Mouse (Mus musculus): ENCODE data around the gene Lmntd2. TPM values are rescaled to one million over a fixed set of nuclear protein-coding genes. Genes with fewer than 3 reads are reported as not detected.

Gene Lmntd2
- polyA plus RNA-seq, 1 experiment from 2014 or later = 0.75 TPM

DNA sequence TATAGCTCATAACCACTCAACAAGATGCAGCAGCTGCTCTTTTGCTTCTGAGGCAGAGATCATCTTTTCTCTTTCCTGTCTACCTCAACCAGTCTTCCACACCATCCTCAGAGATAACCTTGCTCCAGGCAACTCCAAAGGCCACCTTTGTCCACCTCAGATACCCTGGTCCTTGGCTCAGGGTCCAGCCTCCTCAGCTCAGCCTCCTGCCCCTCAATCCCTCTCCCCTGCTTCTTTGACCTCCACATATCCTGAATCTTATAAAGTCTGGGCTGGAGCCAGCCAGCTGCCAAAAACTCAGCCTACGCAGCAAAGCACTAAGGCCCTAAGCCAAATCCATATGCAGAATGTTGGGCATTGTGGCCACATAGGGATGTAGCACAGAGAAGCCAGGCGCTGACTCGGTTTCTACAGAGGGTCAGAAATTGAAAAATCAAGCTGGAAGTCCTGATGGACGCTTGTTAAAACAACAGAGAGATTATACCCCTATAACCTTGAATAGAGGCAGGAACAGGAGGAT lies 8.9 kb upstream of the Lmntd2 start:
- Histone ChIP-seq H3K9ac (replicated peaks) (no peak overlapping the region), H3K9me3 (no peaks in the 10 kb centered on the region), H3K36me3 (no peaks in the 10 kb centered on the region; the same call in 1 of the 2 replicates), H3K27me3 (no peaks in the 10 kb centered on the region), H3K4me1 (peaks cover 19% of the 10 kb centered on the region), H3K27ac (replicated peaks) (no peak overlapping the region), H3K4me3 (no peak overlapping the region), H3K4me2 (replicated peaks) (peak overlapping the region; percentile 51)
- 95% methylated on average over 4 of the region's 4 CpGs for WGBS
- ATAC-seq (replicated peaks) = no peak

- H3K4me1 ChIP-seq = peaks cover 18% of the 10 kb centered on the region
- H3K27ac ChIP-seq (replicated peaks) = peak overlapping the region; percentile 36; the same call in 1 of the 2 replicates
- H3K36me3 ChIP-seq = no peaks in the 10 kb centered on the region; the same call in 1 of the 2 replicates
- 7% methylated on average over 8 of the region's 8 CpGs for WGBS
- H3K9me3 ChIP-seq = no peaks in the 10 kb centered on the region
- H3K4me2 ChIP-seq (replicated peaks) = peak overlapping the region; percentile 51
- ATAC-seq (replicated peaks) = no peak; the same call in 1 of the 2 replicates
- H3K9ac ChIP-seq (replicated peaks) = peak overlapping the region; percentile 37
- no peaks in the 10 kb centered on the region for H3K27me3 ChIP-seq
- H3K4me3 ChIP-seq = peak overlapping the region; percentile 41
Observed at GRCm38 (mm10) chr7:141222126-141222467, 8.2 kb upstream of the Lmntd2 start.

- no peaks in the 10 kb centered on the region for H3K27me3 ChIP-seq
- peak overlapping the region; percentile 41 for H3K4me3 ChIP-seq
- peak; percentile 97 for ATAC-seq (replicated peaks)
- 2% methylated on average over 44 of the region's 44 CpGs for WGBS
- peak overlapping the region; percentile 41 for H3K9ac ChIP-seq (replicated peaks)
- H3K4me1 ChIP-seq = peaks cover 24% of the 10 kb centered on the region
- peak overlapping the region; percentile 51 for H3K4me2 ChIP-seq (replicated peaks)
- no peaks in the 10 kb centered on the region; the same call in 1 of the 2 replicates for H3K36me3 ChIP-seq
- peak overlapping the region; percentile 44 for H3K27ac ChIP-seq (replicated peaks)
- no peaks in the 10 kb centered on the region for H3K9me3 ChIP-seq
Observed at GRCm38 (mm10) chr7:141221249-141222125, 7.6 kb upstream of the Lmntd2 start.

DNA sequence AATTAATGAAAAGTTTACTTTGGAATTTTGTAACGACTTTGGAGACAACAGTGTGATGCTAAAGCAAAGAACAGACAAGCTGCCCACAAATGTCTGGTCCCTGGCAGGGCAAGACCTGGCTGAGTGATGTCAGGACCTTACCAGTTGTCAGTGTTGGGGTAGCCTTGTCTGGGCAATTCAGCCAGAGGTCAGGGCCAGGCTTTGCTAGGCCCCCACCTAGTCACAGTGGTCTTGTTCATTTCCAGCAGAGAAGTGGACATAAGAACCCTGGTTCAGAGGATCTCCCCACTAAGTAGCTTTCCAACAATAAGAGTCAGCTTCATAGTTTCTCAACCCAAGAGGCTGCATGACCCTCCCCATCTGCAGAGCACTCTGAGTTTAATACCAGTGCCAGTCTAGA lies 6.5 kb upstream of the Lmntd2 start:
- Histone ChIP-seq H3K4me1 (peaks cover 30% of the 10 kb centered on the region), H3K27ac (replicated peaks) (no peak overlapping the region), H3K27me3 (no peaks in the 10 kb centered on the region), H3K4me3 (no peak overlapping the region), H3K36me3 (no peaks in the 10 kb centered on the region; the same call in 1 of the 2 replicates), H3K9me3 (no peaks in the 10 kb centered on the region), H3K4me2 (replicated peaks) (no peak overlapping the region), H3K9ac (replicated peaks) (no peak overlapping the region)
- WGBS = 77% methylated on average over 1 of the region's 1 CpGs
- ATAC-seq (replicated peaks) = no peak

DNA sequence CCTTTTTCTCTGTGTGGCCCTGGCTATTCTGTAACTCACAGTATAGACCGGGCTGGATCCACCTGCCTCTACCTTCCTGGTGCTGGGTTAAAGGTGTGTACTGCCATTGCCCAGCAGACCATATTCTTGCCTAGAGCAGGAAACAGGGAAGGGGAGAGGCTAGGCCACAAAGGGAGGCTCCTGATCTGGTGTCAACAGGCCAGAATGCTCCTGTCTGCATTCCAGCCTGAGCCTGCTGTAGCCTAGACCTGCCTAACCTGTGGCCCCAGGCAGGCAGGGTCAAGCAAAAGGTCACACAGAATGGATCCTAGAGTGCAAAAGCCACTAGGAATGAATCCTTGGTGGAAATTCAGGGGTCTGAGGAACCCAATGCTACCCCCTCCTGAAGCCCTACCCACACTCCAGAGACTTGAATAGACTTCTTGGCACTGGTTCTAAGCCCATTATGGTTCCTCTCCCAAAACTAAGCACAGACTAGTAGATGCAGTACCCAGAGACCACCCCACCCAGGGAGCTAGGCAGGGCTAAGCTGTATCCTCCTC lies 5.7 kb upstream of the Lmntd2 start:
- Histone ChIP-seq H3K4me2 (replicated peaks) (no peak overlapping the region), H3K27me3 (no peaks in the 10 kb centered on the region), H3K27ac (replicated peaks) (no peak overlapping the region), H3K9me3 (no peaks in the 10 kb centered on the region), H3K36me3 (no peaks in the 10 kb centered on the region; the same call in 1 of the 2 replicates), H3K4me1 (peaks cover 37% of the 10 kb centered on the region), H3K4me3 (no peak overlapping the region), H3K9ac (replicated peaks) (no peak overlapping the region)
- 100% methylated on average over 1 of the region's 1 CpGs for WGBS
- no peak for ATAC-seq (replicated peaks)

DNA sequence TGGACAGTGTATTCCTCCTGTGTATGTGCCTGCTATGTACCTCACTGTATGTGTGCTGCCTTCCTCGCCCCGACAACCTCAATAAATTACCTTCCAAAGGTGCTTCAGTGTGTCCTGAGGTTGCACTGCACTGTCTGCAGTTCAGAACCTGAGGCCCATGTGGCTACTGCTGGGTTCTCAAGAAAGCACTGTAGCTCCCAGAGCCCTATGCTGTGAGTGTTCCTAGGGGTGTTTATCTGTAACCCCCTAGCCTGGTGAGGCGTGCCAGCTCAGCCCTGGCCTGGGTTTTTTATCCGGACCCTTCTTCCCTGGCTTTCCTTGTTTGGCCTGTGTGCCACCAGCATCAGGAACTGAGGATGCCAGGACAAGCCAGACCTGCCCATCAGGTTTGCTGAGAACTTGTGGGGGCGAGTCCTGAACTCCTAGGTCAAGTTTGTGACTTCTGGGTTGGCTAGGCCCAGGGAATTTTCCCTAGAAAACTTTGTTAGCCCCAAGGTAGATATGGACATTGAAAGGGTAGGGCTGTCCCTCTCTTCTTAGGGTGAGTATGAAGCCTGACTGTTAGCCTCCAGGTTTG lies 4.8 kb upstream of the Lmntd2 start:
- peaks cover 37% of the 10 kb centered on the region for H3K4me1 ChIP-seq
- no peaks in the 10 kb centered on the region; the same call in 1 of the 2 replicates for H3K36me3 ChIP-seq
- no peak for ATAC-seq (replicated peaks)
- no peaks in the 10 kb centered on the region for H3K27me3 ChIP-seq
- 90% methylated on average over 5 of the region's 5 CpGs for WGBS
- H3K27ac ChIP-seq (replicated peaks) = no peak overlapping the region
- H3K4me3 ChIP-seq = no peak overlapping the region
- no peak overlapping the region for H3K4me2 ChIP-seq (replicated peaks)
- H3K9me3 ChIP-seq = no peaks in the 10 kb centered on the region
- no peak overlapping the region for H3K9ac ChIP-seq (replicated peaks)

GRCm38 (mm10) chr7:141218141-141218540 lies 4.3 kb upstream of the Lmntd2 start:
- H3K4me1 ChIP-seq = peaks cover 37% of the 10 kb centered on the region
- no peak for ATAC-seq (replicated peaks)
- 81% methylated on average over 3 of the region's 3 CpGs for WGBS

DNA sequence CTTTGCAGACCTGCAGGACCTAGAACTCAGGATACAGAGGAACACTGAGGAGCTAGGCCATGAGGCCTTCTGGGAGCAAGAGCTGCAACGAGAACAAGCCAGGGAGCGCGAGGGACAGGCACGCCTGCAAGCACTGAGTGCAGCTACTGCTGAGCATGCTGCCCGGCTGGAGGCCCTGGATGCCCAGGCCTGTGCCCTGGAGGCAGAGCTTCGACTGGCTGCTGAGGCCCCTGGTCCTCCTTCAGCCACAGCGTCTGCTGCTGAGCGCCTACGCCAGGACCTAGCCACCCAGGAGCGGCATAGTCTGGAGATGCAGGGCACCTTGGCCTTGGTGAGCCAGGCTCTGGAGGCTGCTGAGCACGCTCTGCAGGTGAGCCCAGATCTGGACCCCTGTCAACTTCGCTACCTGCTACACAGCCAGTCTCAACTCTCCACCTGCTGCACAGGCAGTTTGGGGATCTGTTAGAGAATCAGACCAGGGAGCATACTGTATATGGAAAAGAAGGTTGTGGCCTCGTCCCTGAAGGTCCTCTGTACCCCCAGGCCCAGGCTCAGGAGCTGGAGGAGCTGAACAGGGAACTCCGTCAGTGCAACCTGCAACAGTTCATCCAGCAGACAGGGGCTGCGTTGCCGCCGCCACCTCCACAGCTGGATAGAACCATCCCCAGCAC lies 3.6 kb upstream of the Lmntd2 start:
- no peaks in the 10 kb centered on the region; the same call in 1 of the 2 replicates for H3K36me3 ChIP-seq
- peaks cover 35% of the 10 kb centered on the region for H3K4me1 ChIP-seq
- H3K27ac ChIP-seq (replicated peaks) = no peak overlapping the region
- H3K4me3 ChIP-seq = no peak overlapping the region
- WGBS = 93% methylated on average over 17 of the region's 17 CpGs
- no peak overlapping the region for H3K4me2 ChIP-seq (replicated peaks)
- no peak for ATAC-seq (replicated peaks)
- no peaks in the 10 kb centered on the region for H3K27me3 ChIP-seq
- no peak overlapping the region for H3K9ac ChIP-seq (replicated peaks)
- no peaks in the 10 kb centered on the region for H3K9me3 ChIP-seq

More at GRCm38 (mm10) chr7:141218141-141218540, 4.3 kb upstream of the Lmntd2 start:
- Histone ChIP-seq H3K27me3 (no peaks in the 10 kb centered on the region), H3K9me3 (no peaks in the 10 kb centered on the region), H3K4me3 (no peak overlapping the region), H3K27ac (replicated peaks) (no peak overlapping the region), H3K36me3 (no peaks in the 10 kb centered on the region; the same call in 1 of the 2 replicates), H3K9ac (replicated peaks) (no peak overlapping the region), H3K4me2 (replicated peaks) (no peak overlapping the region)

- 0 out of 2 replicates have a peak overlapping the region, but pooled peaks have one; percentile 68 for H3K9ac ChIP-seq (replicated peaks)
- ATAC-seq (replicated peaks) = no peak
- no peaks in the 10 kb centered on the region; the same call in 1 of the 2 replicates for H3K36me3 ChIP-seq
- no peak overlapping the region for H3K27ac ChIP-seq (replicated peaks)
- WGBS = 88% methylated on average over 11 of the region's 11 CpGs
- peaks cover 30% of the 10 kb centered on the region for H3K4me1 ChIP-seq
- H3K4me3 ChIP-seq = peak overlapping the region; percentile 87; the same call in 1 of the 2 replicates
- H3K4me2 ChIP-seq (replicated peaks) = peak overlapping the region; percentile 97; the same call in 1 of the 2 replicates
- H3K27me3 ChIP-seq = no peaks in the 10 kb centered on the region
- H3K9me3 ChIP-seq = no peaks in the 10 kb centered on the region
Observed at GRCm38 (mm10) chr7:141216894-141217293, 3.0 kb upstream of the Lmntd2 start.

GRCm38 (mm10) chr7:141215880-141216733 lies 2.2 kb upstream of the Lmntd2 start:
- Histone ChIP-seq H3K4me3 (peak overlapping the region; percentile 87), H3K9me3 (no peaks in the 10 kb centered on the region), H3K4me1 (peaks cover 24% of the 10 kb centered on the region), H3K9ac (replicated peaks) (peak overlapping the region; percentile 68), H3K27me3 (no peaks in the 10 kb centered on the region), H3K4me2 (replicated peaks) (peak overlapping the region; percentile 97), H3K27ac (replicated peaks) (peak overlapping the region; percentile 72), H3K36me3 (no peaks in the 10 kb centered on the region; the same call in 1 of the 2 replicates)
- under 1% methylated on average over 42 of the region's 42 CpGs for WGBS
- ATAC-seq (replicated peaks) = peak; percentile 69

Measured in forebrain, embryonic 15.5 days (tissue).